Mouse (Mus musculus): ENCODE results near the gene 9330182L06Rik. TPM values are rescaled to one million over a fixed set of nuclear protein-coding genes. Genes with fewer than 3 reads are reported as not detected.

The 9330182L06Rik gene
- polyA plus RNA-seq, 1 experiment = not detected

GRCm38 (mm10) chr5:9296550-9296928 lies 30.6 kb downstream of the 9330182L06Rik start:
- TF ChIP-seq POLR2A (IDR thresholded peaks at IDR 0.05; ENCODE audit: borderline replicate concordance, control insufficient read depth, low read depth, low read length) (no peak), CTCF (IDR thresholded peaks at IDR 0.05; ENCODE audit: control insufficient read depth, insufficient read depth, low read length) (no peak)
- Histone ChIP-seq H3K4me3 (replicated peaks; ENCODE audit: control insufficient read depth, low read depth, low read length) (no peak overlapping the region), H3K4me1 (ENCODE audit: control insufficient read depth, insufficient read depth, low read length) (no peaks in the 10 kb centered on the region), H3K27ac (ENCODE audit: control insufficient read depth, insufficient read depth, low read depth, low read length, poor library complexity) (no peak overlapping the region)

DNA sequence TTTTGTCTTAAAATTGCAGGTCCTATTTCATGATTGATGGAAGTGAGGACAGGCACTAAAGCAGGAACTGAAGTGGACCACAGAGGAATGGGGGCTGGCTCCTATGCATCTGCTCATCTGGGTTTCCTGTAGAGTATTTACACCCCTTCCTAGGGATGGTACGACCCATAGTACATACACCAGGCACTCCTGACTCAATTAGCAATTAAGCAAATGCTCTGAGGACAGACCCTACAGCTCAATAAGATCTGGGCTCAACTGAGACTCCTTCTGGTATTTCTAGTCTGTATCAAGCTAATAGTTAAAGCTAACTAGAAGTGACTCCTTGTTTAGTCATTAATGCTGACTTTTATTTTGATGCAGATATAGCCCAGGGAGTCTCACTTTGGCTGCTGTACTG lies 60.9 kb downstream of the 9330182L06Rik start:
- no peak overlapping the region for H3K4me3 ChIP-seq (replicated peaks; ENCODE audit: control insufficient read depth, low read depth, low read length)
- TF ChIP-seq POLR2A (IDR thresholded peaks at IDR 0.05; ENCODE audit: borderline replicate concordance, control insufficient read depth, low read depth, low read length) = no peak
- no peak for TF ChIP-seq CTCF (IDR thresholded peaks at IDR 0.05; ENCODE audit: control insufficient read depth, insufficient read depth, low read length)
- WGBS = 23% methylated on average over 1 of the region's 1 CpGs
- no peaks in the 10 kb centered on the region for H3K4me1 ChIP-seq (ENCODE audit: control insufficient read depth, insufficient read depth, low read length)
- H3K27ac ChIP-seq (ENCODE audit: control insufficient read depth, insufficient read depth, low read depth, low read length, poor library complexity) = no peak overlapping the region

DNA sequence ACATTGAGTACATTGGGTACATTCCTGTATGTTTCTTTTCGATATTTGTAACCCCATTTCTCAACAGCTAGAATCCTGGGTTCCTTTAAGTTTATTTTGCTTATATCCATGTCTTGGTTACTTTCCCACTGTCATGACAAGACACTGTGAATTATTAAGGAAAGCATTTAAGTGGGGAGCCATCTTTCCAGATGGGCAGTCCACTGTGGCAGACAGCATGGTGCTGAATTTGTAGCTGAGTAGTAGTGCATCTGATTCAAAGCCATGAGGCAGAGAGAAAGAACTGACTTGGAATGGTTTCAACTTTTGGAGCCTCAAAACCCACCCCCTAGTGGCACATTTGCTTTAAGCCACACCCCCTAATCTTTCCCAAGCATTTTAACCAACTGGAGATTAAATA lies 61.6 kb downstream of the 9330182L06Rik start:
- no peaks in the 10 kb centered on the region for H3K4me1 ChIP-seq (ENCODE audit: control insufficient read depth, insufficient read depth, low read length)
- no peak for TF ChIP-seq CTCF (IDR thresholded peaks at IDR 0.05; ENCODE audit: control insufficient read depth, insufficient read depth, low read length)
- no peak for TF ChIP-seq POLR2A (IDR thresholded peaks at IDR 0.05; ENCODE audit: borderline replicate concordance, control insufficient read depth, low read depth, low read length)
- 71% methylated on average over 1 of the region's 1 CpGs for WGBS
- no peak overlapping the region for H3K27ac ChIP-seq (ENCODE audit: control insufficient read depth, insufficient read depth, low read depth, low read length, poor library complexity)
- no peak overlapping the region for H3K4me3 ChIP-seq (replicated peaks; ENCODE audit: control insufficient read depth, low read depth, low read length)

DNA sequence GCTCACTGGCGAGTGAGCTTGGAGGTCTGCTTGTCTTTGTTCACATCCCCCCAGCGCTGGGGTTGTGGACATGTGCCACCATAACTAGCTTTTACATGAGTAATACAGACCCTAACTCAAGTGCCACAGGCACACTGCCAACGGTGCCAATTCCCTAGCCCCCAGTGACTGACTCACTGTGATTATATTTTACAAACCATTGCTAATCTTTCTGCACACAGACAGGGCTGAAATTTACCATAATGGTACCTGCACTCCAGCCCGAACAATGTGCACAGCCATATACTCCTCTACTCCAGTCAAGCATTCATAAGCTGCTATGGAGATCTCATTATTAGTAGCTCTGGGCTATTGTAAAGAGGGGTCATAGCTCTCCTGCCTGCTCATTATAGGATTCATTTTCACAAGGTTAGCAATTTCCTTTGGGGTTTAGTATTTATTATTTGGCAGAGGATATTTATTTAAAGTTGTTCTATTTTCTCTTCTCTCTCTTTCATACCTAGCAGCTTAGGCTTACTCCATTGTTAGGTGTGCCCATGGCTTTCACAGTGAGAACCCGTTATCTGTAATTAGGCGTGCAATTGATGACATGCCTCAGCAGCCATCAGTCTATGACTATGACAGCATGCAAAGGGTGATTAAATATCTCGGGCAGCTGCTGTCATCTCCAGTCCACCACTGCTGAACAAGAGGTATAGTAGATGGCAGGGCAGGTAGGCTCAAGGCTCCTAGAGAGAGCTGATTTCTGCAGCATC lies 73.0 kb downstream of the 9330182L06Rik start:
- Histone ChIP-seq H3K4me3 (replicated peaks; ENCODE audit: control insufficient read depth, low read depth, low read length) (no peak overlapping the region), H3K4me1 (ENCODE audit: control insufficient read depth, insufficient read depth, low read length) (no peaks in the 10 kb centered on the region), H3K27ac (ENCODE audit: control insufficient read depth, insufficient read depth, low read depth, low read length, poor library complexity) (no peak overlapping the region)
- WGBS = 70% methylated on average over 7 of the region's 7 CpGs
- no peak for TF ChIP-seq CTCF (IDR thresholded peaks at IDR 0.05; ENCODE audit: control insufficient read depth, insufficient read depth, low read length)
- TF ChIP-seq POLR2A (IDR thresholded peaks at IDR 0.05; ENCODE audit: borderline replicate concordance, control insufficient read depth, low read depth, low read length) = no peak

DNA sequence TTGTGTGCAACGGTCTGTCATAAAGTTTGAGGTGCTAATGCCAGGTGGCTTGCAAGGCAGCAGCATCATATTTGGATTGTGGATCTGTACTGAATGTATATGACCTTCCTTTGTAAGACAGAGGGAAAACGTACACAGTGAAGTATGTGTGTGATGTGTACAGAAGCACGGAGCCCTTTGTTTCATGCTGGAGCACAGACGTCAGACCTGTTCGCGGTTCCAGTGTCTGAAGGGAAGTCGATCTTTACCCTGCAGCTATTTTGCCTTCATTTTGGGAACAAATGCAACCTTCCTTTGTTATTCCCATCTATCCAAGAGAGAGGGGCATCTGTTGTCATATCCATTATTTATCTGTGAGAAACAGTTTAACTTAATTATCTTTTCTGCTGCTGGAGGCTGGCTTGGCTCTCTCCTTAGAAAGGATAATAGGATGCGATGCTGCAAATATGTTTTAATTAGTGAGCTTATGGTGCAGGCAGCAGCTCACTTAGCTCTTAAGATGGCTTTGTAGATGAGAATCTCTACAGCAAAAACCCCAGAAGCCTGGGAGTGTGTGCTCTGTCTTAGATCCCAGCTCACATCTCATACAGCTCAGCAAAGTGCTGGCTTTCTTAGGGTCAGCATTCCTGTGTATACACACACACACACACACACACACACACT lies 73.7 kb downstream of the 9330182L06Rik start:
- WGBS = 85% methylated on average over 8 of the region's 8 CpGs
- Histone ChIP-seq H3K4me1 (ENCODE audit: control insufficient read depth, insufficient read depth, low read length) (no peaks in the 10 kb centered on the region), H3K4me3 (replicated peaks; ENCODE audit: control insufficient read depth, low read depth, low read length) (no peak overlapping the region), H3K27ac (ENCODE audit: control insufficient read depth, insufficient read depth, low read depth, low read length, poor library complexity) (no peak overlapping the region)
- no peak for TF ChIP-seq CTCF (IDR thresholded peaks at IDR 0.05; ENCODE audit: control insufficient read depth, insufficient read depth, low read length)
- TF ChIP-seq POLR2A (IDR thresholded peaks at IDR 0.05; ENCODE audit: borderline replicate concordance, control insufficient read depth, low read depth, low read length) = no peak

DNA sequence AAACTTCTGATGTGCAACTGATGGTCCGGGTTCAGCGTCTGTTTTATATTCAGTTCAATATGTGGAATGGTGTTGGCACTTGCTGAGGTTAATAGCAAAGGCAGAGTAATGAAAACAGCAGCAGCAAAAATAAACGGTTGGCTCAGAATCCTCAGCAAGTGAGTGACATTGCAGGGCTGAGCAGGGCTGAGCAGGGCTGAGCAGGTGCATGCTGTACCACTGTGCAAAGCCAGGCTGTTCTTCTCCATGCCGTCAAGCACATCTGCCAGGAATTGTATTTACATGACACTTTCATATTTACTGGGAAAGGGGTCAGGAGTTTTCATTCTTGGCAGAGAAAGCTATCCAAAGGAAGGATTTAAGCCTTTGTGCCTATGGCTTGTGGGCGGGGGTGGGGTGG lies 78.7 kb downstream of the 9330182L06Rik start:
- 86% methylated on average over 5 of the region's 5 CpGs for WGBS
- H3K4me3 ChIP-seq (replicated peaks; ENCODE audit: control insufficient read depth, low read depth, low read length) = no peak overlapping the region
- no peaks in the 10 kb centered on the region for H3K4me1 ChIP-seq (ENCODE audit: control insufficient read depth, insufficient read depth, low read length)
- TF ChIP-seq CTCF (IDR thresholded peaks at IDR 0.05; ENCODE audit: control insufficient read depth, insufficient read depth, low read length) (no peak), POLR2A (IDR thresholded peaks at IDR 0.05; ENCODE audit: borderline replicate concordance, control insufficient read depth, low read depth, low read length) (no peak)
- no peak overlapping the region for H3K27ac ChIP-seq (ENCODE audit: control insufficient read depth, insufficient read depth, low read depth, low read length, poor library complexity)

DNA sequence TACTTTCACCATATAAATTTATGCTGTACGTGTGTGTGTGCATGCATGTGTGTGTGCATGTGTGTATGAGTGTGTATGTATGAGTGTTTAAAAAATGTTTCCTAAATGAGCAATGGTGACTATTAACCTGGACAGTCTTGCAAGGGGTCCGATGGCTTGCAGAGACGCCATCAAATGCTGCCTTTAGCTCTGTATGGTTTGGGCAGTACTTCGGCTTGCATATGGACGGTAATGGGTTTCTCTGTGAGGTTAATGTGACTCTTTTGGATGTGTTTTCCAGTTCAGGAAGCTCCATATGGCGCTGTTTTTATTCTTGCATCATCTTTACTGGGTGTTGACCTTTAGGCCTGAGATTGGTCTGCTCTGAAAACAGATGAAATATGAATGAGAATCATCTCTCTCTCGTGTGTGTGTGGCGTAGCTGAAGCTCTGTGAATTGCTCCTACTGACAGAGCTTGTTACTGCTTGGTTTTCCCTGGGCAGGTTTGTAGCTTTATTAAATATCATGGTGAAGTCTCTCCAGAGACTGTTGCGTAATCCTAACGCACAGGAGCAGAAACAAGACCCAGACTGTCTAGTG lies 79.2 kb downstream of the 9330182L06Rik start:
- no peak overlapping the region for H3K4me3 ChIP-seq (replicated peaks; ENCODE audit: control insufficient read depth, low read depth, low read length)
- WGBS = 63% methylated on average over 10 of the region's 10 CpGs
- TF ChIP-seq POLR2A (IDR thresholded peaks at IDR 0.05; ENCODE audit: borderline replicate concordance, control insufficient read depth, low read depth, low read length) (no peak), CTCF (IDR thresholded peaks at IDR 0.05; ENCODE audit: control insufficient read depth, insufficient read depth, low read length) (no peak)
- no peaks in the 10 kb centered on the region for H3K4me1 ChIP-seq (ENCODE audit: control insufficient read depth, insufficient read depth, low read length)
- no peak overlapping the region for H3K27ac ChIP-seq (ENCODE audit: control insufficient read depth, insufficient read depth, low read depth, low read length, poor library complexity)

DNA sequence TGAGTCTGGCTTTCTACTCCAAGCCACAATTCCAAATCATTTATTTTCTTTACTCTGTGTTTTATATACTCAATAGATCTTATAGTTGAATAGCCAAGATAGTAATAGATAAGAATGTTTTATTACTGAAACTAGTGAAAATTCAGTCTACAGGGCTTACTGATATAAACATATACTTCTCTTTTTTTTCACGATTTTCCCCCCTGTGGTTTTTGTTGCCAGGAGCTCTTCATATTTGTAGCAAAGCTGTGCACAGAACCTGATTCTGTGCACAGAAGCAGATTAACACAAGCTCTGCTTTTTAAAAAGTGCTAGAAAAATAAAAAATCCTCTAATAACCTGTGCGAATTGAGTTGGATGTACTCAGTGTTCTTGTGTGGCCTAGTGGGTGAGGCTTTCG lies 79.7 kb downstream of the 9330182L06Rik start:
- WGBS = 53% methylated on average over 3 of the region's 3 CpGs

More for the DNA sequence above, 79.7 kb downstream of the 9330182L06Rik start:
- H3K4me3 ChIP-seq (replicated peaks; ENCODE audit: control insufficient read depth, low read depth, low read length) = no peak overlapping the region
- no peaks in the 10 kb centered on the region for H3K4me1 ChIP-seq (ENCODE audit: control insufficient read depth, insufficient read depth, low read length)
- TF ChIP-seq POLR2A (IDR thresholded peaks at IDR 0.05; ENCODE audit: borderline replicate concordance, control insufficient read depth, low read depth, low read length) = no peak
- TF ChIP-seq CTCF (IDR thresholded peaks at IDR 0.05; ENCODE audit: control insufficient read depth, insufficient read depth, low read length) = no peak
- H3K27ac ChIP-seq (ENCODE audit: control insufficient read depth, insufficient read depth, low read depth, low read length, poor library complexity) = no peak overlapping the region
